Mouse (Mus musculus) yolk sac, embryonic 10.5 days (tissue): ENCODE measurements around the gene Gm5565.
"Not testable (repeated sequence)": the region's sequence is repeated elsewhere in the genome, so short reads cannot be mapped to it uniquely, and the experiment has no call there.

ENCODE experiments used
- DNase-seq: peaks from one replicate; pipeline ENCODE4 v3.0.0-alpha.2; 2017; ENCODE audit warnings: low spot score

The Gm5565 gene

DNA sequence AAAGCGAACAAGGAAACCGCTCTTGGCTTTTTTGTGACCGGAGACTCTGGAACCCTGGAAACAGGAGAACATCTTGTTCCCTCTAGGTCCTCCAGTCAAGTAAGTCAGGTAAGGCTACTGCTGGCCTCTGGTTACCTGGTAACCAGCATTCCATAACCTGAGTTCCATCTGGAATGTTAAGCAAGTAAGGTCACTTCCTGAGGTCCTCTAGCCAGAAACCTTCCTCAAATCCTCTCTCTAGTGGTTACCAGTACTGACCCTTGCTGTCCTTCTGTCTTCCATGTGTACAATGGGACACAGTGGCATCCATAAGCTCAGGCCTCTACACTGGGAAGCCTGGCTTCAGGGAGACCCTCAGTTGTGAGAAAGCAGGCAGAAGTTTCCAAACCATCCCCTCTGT, at the start of gene Gm5565:
Gene Gm5565, minus strand, starts transcription at position 101 of the 400 bp plus-strand sequence.
- not testable (repeated sequence) for DNase-seq

DNA sequence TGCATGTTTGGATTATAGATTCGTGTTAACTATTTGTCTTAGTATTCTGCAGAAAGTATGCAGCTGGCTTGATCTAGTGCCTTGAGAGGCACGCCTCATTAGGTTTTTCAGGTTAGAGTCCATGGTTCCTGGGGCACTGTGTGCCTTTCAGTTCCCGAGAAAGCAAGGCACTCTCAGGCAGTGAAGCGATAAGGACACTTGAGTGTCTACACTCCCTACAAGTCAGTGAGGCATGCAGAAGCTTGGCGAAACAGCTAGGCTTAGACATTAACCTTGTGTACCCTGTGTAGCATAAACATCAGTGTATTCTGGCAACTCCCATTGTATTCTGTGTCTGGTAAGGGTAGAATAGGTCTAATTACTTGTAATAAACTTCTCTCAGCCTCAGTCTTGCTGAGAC, 45.2 kb upstream of the Gm5565 start:
- no peak for DNase-seq

DNA sequence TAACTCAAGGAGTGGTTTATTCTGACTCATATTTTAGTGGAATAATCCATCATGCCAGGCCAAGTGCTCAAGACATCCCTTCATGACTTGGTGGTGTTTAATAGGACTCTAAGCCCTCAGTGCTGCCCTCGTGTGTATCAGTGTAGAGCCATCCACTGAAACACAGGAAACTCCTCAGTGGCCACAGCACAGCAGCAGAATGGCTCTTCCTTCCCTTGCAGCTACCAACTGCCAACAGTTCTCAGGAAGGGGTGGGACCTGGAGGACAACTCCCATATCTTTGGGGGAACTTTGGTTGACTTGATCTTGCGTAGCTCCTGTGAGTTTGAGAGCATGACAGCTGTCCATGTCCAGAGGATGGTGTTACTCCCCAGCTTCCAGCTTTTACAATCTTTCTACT, 43.6 kb upstream of the Gm5565 start:
- DNase-seq, result no peak

DNA sequence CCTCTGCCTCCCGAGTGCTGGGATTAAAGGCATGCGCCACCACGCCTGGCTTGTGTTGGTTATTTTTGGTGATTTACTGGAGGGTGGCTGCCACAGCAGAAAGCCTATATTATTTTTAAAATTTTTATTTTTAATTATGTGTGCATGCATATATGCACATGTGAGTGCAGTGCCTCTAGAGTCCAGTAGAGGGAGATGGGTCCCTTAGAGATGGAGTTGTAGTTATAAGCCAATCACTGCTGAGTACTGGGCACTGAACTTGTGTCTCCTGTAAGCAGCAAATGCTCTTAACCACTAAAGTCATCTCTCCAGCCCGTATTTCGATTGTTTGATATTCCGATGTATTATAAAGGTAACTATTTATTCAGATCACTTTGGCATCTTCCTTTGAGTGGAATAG, 40.2 kb upstream of the Gm5565 start:
- no peak for DNase-seq

DNA sequence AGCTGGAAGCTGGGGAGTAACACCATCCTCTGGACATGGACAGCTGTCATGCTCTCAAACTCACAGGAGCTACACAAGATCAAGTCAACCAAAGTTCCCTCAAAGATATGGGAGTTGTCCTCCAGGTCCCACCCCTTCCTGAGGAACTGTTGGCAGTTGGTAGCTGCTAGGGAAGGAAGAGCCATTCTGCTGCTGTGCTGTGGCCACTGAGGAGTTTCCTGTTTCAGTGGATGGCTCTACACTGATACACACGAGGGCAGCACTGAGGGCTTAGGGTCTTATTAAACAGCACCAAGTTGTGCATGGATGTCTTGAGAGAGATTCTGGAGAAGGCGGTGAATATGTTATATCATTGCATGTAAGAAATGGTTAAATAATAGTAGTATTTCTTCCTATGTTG, 39.2 kb upstream of the Gm5565 start:
- no peak for DNase-seq

DNA sequence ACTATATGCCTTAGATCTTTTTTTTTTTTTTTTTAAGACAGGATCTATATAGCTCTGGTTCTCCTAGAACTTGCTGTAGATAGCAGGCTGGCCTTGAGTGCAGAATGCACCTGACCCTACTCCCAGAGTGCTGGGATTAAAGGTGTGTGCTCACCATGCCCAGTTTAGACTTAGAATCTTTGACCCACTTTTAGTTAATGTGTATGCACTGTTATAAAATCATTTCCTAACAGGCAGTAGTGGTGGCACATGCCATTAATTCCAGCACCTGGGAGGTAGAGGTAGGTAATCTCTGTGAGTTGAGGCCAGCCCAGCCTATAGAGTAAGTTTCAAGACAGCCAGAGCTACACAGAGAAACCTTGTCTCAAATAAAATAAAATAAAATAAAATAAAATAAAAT, 38.7 kb upstream of the Gm5565 start:
- no peak for DNase-seq

DNA sequence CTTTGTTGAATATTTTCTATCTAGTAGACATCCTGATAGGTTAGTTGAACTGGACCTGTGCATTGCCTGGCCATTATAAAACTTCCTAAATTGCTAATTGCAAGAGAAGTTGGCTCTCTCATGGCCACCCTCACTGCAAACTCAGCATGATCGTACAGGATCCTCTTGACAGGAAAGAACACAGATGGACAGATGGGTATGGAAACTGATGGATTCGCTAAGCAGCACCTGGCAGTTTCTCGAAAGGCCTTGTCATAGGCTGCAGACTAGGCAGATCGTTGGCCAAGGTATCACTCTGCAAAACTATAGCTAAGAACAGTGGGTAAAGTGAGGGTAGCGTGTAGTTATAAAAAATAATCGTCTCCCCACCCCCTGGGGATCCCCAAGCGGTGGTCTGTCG, 33.0 kb upstream of the Gm5565 start:
- no peak for DNase-seq

DNA sequence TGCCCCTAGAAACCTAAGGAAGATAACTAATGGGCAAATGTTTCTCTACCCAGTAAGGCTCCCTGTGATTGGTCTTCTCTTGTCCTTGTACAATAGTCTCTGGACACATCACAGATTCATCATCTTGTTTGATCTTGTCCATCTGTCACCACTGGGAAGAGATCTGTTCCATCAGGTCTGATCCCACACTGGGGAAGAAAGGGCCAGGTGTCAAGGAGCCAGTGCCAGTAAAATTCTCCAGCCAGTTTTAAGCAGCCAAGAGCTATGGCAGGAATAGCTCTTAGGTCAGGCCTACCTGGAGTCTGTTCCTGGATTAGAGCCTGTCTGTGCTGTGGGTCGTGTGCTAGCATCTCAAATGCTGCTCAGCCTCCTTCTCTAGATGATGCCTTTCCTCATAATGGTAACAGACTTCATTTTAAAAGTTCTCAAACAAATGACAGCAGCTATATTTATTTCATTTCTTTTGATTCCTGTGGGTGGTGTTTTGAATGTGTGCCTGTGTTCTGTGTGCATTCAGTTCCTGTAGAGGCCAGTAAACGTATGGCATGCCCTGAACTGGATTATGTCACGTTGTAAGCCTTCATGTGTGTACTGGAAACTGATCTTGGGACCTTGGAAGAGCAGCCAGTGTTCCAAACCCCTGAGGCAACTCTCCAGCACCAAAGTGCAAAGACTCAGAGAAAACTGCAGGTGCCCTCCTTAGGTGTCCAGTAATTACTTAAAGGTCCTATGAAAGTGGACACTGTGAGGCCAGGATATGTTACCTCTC, 30.3 kb upstream of the Gm5565 start:
- no peak for DNase-seq

DNA sequence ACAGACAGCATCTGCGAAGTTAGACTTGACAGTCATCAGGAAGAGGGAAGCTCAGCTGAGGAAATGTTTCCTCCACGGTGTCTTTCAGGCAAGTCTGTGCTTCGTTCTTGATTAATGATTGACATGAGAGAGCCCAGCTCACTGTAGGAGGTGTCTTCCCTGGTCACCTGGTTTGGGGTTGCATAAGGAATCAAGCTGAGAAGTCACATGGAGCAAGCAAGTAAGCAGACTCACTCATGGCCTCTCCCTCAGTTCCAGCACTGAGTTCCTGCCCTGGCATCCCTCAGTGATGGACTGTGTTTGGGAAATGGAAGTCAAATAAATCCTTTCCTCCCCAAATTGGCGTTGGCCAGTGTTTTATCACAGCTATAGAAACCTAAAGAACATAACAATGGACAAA, 29.8 kb upstream of the Gm5565 start:
- peak; percentile 65 for DNase-seq

DNA sequence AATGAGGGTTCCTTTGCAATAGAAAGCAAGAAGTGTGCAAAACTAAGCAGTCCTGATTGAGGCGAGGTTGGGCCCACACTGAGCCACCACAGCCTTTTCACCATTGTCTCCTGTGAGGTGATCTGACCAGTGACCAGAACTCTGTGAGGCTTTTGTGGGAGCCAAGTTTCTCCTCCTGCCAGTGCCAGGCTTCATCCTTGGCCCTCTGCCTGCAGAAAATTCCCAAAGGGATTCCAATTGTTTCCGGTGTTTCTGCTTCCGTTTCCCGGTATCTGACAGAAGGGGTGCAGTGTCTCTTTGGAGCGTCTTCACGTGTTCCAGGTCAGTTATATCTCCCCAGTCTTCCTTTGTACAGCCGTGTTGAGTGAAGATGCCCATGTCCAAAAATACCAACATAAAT, 28.4 kb upstream of the Gm5565 start:
- no peak for DNase-seq

DNA sequence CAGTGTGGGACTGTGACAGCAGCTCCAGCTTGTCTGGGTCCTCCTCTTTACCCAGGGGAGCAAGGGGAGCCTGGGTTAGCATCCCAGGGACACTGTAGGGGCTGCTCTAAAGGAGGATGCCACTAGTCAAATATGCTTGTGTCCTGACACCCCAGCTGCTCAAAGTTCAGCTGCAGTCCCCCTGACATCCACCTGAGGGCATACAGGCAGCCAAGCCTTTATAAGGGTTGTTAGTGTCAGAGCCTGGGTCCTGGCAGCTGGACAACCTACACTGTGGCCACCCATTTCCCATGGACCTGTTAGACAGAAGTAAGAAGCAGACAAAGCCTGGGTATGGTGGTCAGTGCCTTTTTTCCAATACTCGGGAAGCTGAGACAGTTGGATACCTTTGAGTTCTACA, 27.8 kb upstream of the Gm5565 start:
- DNase-seq, result no peak

DNA sequence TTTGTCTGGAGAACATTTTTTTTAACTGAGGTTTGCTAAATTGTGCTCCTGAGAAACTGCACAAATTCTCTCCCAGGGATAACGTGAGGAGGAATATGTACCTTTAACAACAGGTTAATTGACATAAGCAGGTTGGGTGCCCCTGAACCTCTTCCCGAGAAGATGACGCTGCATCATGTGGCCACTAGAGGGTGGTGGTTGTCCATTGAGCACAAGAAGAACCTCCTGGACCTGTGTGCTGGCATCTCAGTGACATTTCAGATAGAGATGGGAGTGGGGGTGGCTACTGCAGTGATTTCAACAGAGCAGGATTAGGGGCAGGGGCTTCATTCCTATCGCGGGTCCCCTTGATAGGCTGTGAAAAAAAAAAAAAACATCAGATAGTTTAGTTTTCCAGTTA, 27.1 kb upstream of the Gm5565 start:
- not testable (repeated sequence) for DNase-seq

DNA sequence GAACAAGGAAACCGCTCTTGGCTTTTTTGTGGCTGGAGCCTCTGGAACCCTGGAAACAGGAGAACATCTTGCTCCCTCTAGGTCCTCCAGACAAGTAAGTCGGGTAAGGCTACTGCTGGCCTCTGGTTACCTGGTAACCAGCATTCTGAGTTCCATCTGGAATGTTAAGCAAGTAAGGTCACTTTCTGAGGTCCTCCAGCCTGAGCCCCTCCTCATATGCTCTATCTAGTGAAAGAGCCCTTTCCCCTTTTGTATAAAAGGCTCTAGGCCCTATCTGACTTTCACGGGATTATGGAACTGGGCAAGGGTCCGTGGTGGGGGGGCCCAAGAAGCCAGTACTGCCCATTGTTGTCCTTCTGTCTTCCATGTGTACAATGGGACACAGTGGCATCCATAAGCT, 24.9 kb upstream of the Gm5565 start, which contains the start of gene 1700001J03Rik:
Gene 1700001J03Rik, minus strand, starts transcription at position 101 of the 400 bp plus-strand sequence.
- DNase-seq, result not testable (repeated sequence)

DNA sequence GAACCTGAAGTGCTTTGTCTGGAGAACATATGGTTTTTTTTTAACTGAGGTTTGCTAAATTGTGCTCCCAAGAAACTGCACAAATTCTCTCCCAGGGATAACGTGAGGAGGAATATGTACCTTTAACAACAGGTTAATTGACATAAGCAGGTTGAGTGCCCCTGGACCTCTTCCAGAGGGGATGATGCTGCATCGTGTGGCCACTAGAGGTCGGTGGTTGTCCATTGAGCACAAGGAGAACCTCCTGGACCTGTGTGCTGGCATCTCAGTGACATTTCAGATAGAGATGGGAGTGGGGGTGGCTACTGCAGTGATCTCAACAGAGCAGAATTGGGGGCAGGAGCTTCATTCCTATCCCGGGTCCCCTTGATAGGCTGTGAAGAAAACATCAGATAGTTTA, 12.4 kb upstream of the Gm5565 start:
- not testable (repeated sequence) for DNase-seq

DNA sequence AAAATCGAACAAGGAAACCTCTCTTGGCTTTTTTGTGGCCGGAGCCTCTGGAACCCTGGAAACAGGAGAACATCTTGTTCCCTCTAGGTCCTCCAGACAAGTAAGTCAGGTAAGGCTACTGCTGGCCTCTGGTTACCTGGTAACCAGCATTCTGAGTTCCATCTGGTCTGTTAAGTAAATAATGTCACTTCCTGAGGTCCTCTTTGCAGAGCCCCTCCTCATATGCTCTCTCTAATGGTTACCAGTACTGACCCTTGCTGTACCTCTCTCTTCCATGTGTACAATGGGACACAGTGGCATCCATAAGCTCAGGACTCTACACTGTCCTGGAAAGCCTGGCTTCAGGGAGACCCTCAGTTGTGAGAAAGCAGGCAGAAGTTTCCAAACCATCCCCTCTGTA, 10.3 kb upstream of the Gm5565 start, which contains the start of gene Gm6309:
Gene Gm6309, minus strand, starts transcription at position 101 of the 400 bp plus-strand sequence.
- not testable (repeated sequence) for DNase-seq

DNA sequence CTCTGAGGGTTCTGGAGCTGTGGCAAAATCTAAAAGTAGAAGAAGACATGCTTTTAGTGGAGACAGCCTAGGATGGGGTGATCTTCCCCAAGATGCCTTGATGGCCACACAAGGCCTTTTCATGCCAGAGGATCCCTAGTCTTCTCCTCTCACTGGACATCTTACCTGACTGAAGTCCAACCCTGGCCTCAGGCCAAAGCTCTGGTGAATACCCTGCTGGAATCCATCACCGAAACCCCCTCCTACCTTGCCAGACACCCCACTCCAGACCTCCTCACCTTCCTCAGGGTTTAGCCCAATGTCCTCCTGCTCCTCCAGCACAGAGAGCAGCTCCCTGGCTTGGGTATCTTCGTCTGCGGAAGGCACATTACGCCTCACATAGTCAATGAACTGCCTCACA, 2.0 kb downstream of the Gm5565 start:
- DNase-seq, result not testable (repeated sequence)

DNA sequence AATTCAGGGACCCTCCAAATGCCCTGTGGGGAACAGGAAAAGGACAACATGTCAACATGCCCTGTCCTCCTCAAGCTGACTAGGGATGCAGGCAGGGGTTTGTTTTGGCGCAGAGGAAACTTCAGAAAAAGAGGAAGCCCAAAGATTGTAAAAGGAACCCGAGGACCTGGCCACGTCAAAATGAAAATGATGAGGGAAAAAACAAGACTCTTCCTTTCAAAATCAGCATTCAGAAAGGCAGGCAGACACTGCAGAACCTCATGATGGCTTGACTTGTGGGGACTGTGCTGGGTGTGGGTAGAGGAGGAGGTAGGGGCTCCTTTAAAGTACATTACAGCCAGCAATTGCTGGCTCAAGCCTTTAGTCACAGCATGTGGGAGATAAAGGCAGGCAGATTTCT, 9.9 kb downstream of the Gm5565 start:
- no peak for DNase-seq

DNA sequence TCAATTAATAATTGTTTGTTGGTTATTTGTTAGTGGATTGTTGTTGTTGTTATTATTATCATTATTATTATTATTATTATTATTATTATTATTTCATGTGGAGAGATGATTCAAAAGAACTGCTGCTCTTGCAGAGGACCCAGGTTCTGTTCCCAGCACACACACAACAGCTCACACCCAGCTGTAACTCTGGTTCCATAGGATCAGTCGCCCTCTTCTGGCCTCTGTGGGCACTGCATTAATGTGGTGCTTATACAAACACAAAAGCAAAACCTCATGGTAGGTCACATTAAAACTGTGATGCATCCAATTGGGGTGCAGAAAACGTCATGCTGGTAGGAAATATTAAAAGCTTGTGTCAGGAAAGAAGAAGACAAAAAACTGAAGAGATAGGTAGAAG, 12.4 kb downstream of the Gm5565 start:
- DNase-seq, result no peak
